Mouse (Mus musculus) cerebellum, adult 2 months (tissue): ENCODE data around the gene Slc25a36.

ENCODE experiments used
- CTCF ChIP-seq: fragments of 200-500 bp; IDR thresholded peaks from 2 replicates; pipeline ENCODE4 v1.5.1; 2011; ENCODE audit warnings: low read depth, mild to moderate bottlenecking, control low read depth, low read length, moderate library complexity, borderline replicate concordance; ENCODE audit not compliant: insufficient read depth
- POLR2A ChIP-seq: fragments of 200-500 bp; IDR thresholded peaks from 2 replicates; pipeline ENCODE4 v1.6.1; 2011; ENCODE audit warnings: low read length, control low read depth, borderline replicate concordance; ENCODE audit not compliant: insufficient read depth

GRCm38 (mm10) chr9:97130001-97130400 is 19.0 kb upstream of the Slc25a36 start:
- no peak for TF ChIP-seq CTCF
- TF ChIP-seq POLR2A: no peak
